Mouse (Mus musculus): ENCODE data around the gene Nme7.

GRCm38 (mm10) chr1:164319542-164320140 is 15.7 kb downstream of the Nme7 start:
- TF ChIP-seq GATA1 (IDR thresholded peaks at IDR 0.05; ENCODE audit: low read length) (no peak), TAL1 (IDR thresholded peaks at IDR 0.05; ENCODE audit: low read length) (no peak)
